15 mouse cellular contexts compared by ENCODE assay signal in the genomic region with DNA sequence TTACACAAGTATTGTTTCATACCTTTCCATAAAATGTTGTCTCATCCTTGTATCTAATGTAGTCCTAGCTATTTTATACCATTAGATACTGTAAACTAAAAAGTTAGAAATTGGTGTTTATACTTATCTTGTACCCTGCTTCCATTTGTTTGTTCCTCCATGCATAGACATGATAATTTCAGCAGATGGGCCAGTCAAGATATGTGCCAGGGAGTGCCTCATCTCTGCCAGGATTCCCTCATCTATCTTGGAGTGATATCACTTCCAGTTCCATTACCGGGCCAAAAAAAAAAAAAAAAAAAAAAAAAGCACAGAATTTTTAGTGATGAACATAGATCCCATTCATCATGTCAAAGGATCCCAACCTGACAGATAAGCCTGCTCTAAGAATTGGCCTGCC.
"Had no signal": no experiment of that assay in that cellular context is flagged by ENCODE, and none has a peak within 500 bp of the region (broad histone marks: within the 10 kb centered on the region; RNA-seq: fewer than 3 reads in every experiment).

No protein-coding gene starts in this region.

- ATAC-seq: liver, postnatal 0 days; midbrain, embryonic 16.5 days had no signal

- H3K4me2 ChIP-seq: limb, embryonic 12.5 days; liver, embryonic 13.5 days; lung, embryonic 15.5 days; midbrain, embryonic 12.5 days had no signal

- H3K9me3 ChIP-seq: limb, embryonic 12.5 days; liver, embryonic 13.5 days; lung, embryonic 15.5 days; midbrain, embryonic 12.5 days had no signal

- H3K4me3 ChIP-seq: layer of hippocampus, adult 2 months; left cerebral cortex, adult 2 months; limb, embryonic 12.5 days; liver, embryonic 13.5 days; lung, embryonic 15.5 days; midbrain, embryonic 12.5 days had no signal

- DNase-seq: kidney, postnatal 10 days; kidney, postnatal 4 days; liver; liver, embryonic 13.5 days; liver, postnatal 0 days; lung, postnatal 14 days; right cerebral cortex, postnatal 25 days; thymus, postnatal 4 days had no signal

- H3K27ac ChIP-seq: layer of hippocampus, adult 2 months; left cerebral cortex, adult 2 months; limb, embryonic 12.5 days; liver, embryonic 13.5 days; lung, embryonic 15.5 days; midbrain, embryonic 12.5 days; stomach, postnatal 0 days had no signal

- H3K9ac ChIP-seq: limb, embryonic 12.5 days; liver, embryonic 13.5 days; liver, postnatal 0 days; lung, embryonic 15.5 days; midbrain, embryonic 12.5 days had no signal

- H3K27me3 ChIP-seq: liver, embryonic 13.5 days; lung, embryonic 15.5 days; midbrain, embryonic 12.5 days had no signal

- H3K36me3 ChIP-seq: limb, embryonic 12.5 days; liver, embryonic 13.5 days; lung, embryonic 15.5 days; midbrain, embryonic 12.5 days had no signal

- H3K4me1 ChIP-seq: limb, embryonic 12.5 days; liver, embryonic 13.5 days; lung, embryonic 15.5 days; midbrain, embryonic 12.5 days had no signal
